Mouse (Mus musculus) hindbrain, embryonic 11.5 days (tissue): ENCODE results near the gene Tnnt2. TPM values are rescaled to one million over a fixed set of nuclear protein-coding genes. Genes with fewer than 3 reads are reported as not detected.
A peak's percentile ranks its signal among the peaks of the same experiment; 100 is the strongest.

ENCODE experiments used
- ATAC-seq: fragments of 200-750 bp; cut with Nextera tagmentation; 2 replicates; pipeline ENCODE4 v1.8.0; 2017; ENCODE audit warnings: mild to moderate bottlenecking, moderate TSS enrichment, moderate library complexity; ENCODE audit not compliant: low FRiP score
- DNase-seq: peaks from one replicate; pipeline ENCODE4 v3.0.0-alpha.2; 2015; ENCODE audit warnings: low spot score
- H3K27ac ChIP-seq: fragments of 300-500 bp; sonication (generic); 2 replicates; pipeline ENCODE4 v1.5.1; 2014; ENCODE audit warnings: mild to moderate bottlenecking, low read depth, low read length
- H3K27me3 ChIP-seq: fragments of 300-500 bp; sonication (generic); 2 replicates; pipeline ENCODE4 v1.6.1; 2014; ENCODE audit warnings: mild to moderate bottlenecking, low read length, moderate library complexity, mixed read lengths; ENCODE audit not compliant: control insufficient read depth, insufficient read depth
- H3K36me3 ChIP-seq: fragments of 300-500 bp; sonication (generic); 2 replicates; pipeline ENCODE4 v1.6.1; 2014; ENCODE audit warnings: mild to moderate bottlenecking, low read length, moderate library complexity, mixed read lengths; ENCODE audit not compliant: control insufficient read depth, insufficient read depth
- H3K4me1 ChIP-seq: fragments of 300-500 bp; sonication (generic); replicated peaks from 2 replicates; pipeline ENCODE4 v1.6.1; 2014; ENCODE audit warnings: low read length, mixed read lengths; ENCODE audit not compliant: control insufficient read depth, insufficient read depth
- H3K4me2 ChIP-seq: fragments of 300-500 bp; sonication (generic); replicated peaks from 2 replicates; pipeline ENCODE4 v1.6.1; 2014; ENCODE audit warnings: mild to moderate bottlenecking, low read depth, low read length
- H3K4me3 ChIP-seq: fragments of 300-500 bp; sonication (generic); 2 replicates; pipeline ENCODE4 v1.5.1; 2014; ENCODE audit warnings: low read depth, low read length
- H3K9ac ChIP-seq: fragments of 300-500 bp; sonication (generic); 2 replicates; pipeline ENCODE4 v1.6.1; 2014; ENCODE audit warnings: low read depth, low read length
- H3K9me3 ChIP-seq: fragments of 300-500 bp; sonication (generic); 2 replicates; pipeline ENCODE4 v1.6.1; 2016; ENCODE audit warnings: low read length; ENCODE audit not compliant: control insufficient read depth
- WGBS: fragments of 180-500 bp; shearing (Covaris S2); extraction: QIAGEN DNeasy Blood & Tissue Kit; methylation state at CpG from one replicate; pipeline ENCODE4 v1.1.7; 2014; 5-methylcytosine and 5-hydroxymethylcytosine counted together
- polyA plus RNA-seq: library from polyadenylated mRNA; unstranded; fragments of >200 nt; fragmentation: Nextera tagmentation; extraction: Ambion mirVana; gene quantifications from 2 replicates; pipeline ENCODE4 v1.2.1, GENCODE M21; 2014

Tnnt2 gene
- polyA plus RNA-seq, 1 experiment from 2014 or later, result 2.0 TPM

GRCm38 (mm10) chr1:135813071-135813470 is 23.1 kb upstream of the Tnnt2 start:
- DNase-seq (no peak), ATAC-seq (no peak)
- 61% methylated on average over 4 of the region's 4 CpGs for WGBS
- no peak overlapping the region for H3K27ac ChIP-seq
- no peak overlapping the region for H3K4me3 ChIP-seq
- H3K9ac ChIP-seq, result no peak overlapping the region
- H3K9me3 ChIP-seq, result no peaks in the 10 kb centered on the region
- peaks cover 15% of the 10 kb centered on the region for H3K27me3 ChIP-seq
- H3K36me3 ChIP-seq, result no peaks in the 10 kb centered on the region
- H3K4me2 ChIP-seq, result no peak overlapping the region
- H3K4me1 ChIP-seq, result no peaks in the 10 kb centered on the region

DNA sequence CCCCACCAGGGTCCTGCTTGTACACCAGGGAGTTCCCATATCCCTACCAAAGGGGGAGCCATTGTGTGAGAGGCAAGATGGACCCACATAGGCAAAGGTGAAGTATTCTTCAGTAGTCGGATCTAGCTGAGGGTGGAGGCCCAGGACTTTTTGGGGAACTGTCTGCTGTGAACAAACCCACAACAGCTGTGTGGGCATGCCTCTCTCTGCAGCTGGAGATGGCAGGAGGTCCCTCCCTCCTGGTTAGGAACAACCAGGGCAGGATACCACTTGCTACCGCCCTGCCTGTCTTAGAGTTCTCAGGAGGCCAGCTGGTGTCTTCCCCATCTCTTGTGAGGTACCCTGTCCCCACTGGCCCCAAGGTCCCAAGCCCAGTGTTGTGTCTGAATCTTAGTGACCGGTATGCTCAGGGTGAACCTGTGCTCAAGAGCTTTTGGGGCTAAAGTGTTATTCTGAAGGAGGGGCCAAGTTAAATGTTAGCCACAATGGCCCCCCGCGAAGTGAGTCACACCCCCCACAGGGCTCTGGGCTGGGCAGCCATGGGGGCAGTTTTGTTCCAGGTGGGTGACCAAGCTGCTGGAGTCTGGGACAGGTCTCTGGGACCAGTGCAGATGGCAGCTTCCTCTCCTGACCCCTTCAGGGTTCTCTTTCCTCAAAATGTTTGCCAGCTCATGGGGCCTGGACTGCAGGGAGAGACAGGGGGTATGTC is 22.3 kb upstream of the Tnnt2 start:
- Histone ChIP-seq H3K36me3 (no peaks in the 10 kb centered on the region), H3K4me3 (no peak overlapping the region), H3K27me3 (peaks cover 23% of the 10 kb centered on the region), H3K27ac (no peak overlapping the region), H3K4me2 (no peak overlapping the region), H3K4me1 (0 out of 2 replicates have a peak, but pooled peaks cover 2% of the 10 kb centered on the region), H3K9ac (no peak overlapping the region), H3K9me3 (no peaks in the 10 kb centered on the region)
- ATAC-seq (no peak), DNase-seq (no peak)
- 77% methylated on average over 5 of the region's 5 CpGs for WGBS

- WGBS, result 84% methylated on average over 5 of the region's 5 CpGs
- peaks cover 28% of the 10 kb centered on the region for H3K27me3 ChIP-seq
These were observed 21.6 kb upstream of the Tnnt2 start for GRCm38 (mm10) chr1:135814531-135814930.

DNA sequence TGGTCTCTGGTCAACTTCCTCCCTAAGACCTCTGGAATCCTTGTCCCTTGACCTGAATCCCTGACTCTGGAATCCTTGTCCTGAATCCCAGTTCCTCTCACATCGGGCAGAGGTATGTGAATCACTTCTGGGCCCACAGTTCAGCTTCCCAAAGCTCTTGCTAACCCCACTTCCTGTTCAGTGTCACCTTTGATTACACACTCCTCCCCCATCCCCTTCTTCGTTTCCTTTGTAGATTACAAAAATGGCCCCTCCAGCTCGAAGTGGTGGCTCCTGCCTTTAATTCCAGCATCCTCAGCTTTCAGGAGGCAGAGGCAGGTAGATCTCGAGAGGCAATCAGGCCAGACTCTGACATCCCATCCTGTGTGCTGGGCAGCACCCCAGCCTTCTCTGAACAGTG is 18.6 kb upstream of the Tnnt2 start:
- Histone ChIP-seq H3K4me3 (no peak overlapping the region), H3K4me1 (0 out of 2 replicates have a peak, but pooled peaks cover 2% of the 10 kb centered on the region), H3K27me3 (peaks cover 35% of the 10 kb centered on the region), H3K9ac (no peak overlapping the region), H3K36me3 (no peaks in the 10 kb centered on the region), H3K27ac (no peak overlapping the region), H3K9me3 (no peaks in the 10 kb centered on the region), H3K4me2 (no peak overlapping the region)
- no peak for ATAC-seq
- 77% methylated on average over 4 of the region's 4 CpGs for WGBS
- DNase-seq, result no peak

More at GRCm38 (mm10) chr1:135814531-135814930, 21.6 kb upstream of the Tnnt2 start:
- Histone ChIP-seq H3K9ac (no peak overlapping the region), H3K36me3 (no peaks in the 10 kb centered on the region), H3K9me3 (no peaks in the 10 kb centered on the region), H3K4me3 (no peak overlapping the region), H3K4me1 (0 out of 2 replicates have a peak, but pooled peaks cover 2% of the 10 kb centered on the region), H3K4me2 (no peak overlapping the region), H3K27ac (no peak overlapping the region)
- no peak for ATAC-seq
- no peak for DNase-seq

GRCm38 (mm10) chr1:135818481-135819086 is 17.6 kb upstream of the Tnnt2 start, which contains the start of gene Lad1:
Gene Lad1 (plus strand): TSS chr1:135818598.
- DNase-seq, result peak; percentile 58
- Histone ChIP-seq H3K27me3 (peaks cover 35% of the 10 kb centered on the region), H3K27ac (0 out of 2 replicates have a peak within 1 kb of the TSS, but pooled peaks have one; percentile 24), H3K36me3 (no peaks in the 10 kb centered on the region), H3K4me2 (peak within 1 kb of the TSS; percentile 99), H3K9me3 (no peaks in the 10 kb centered on the region), H3K4me3 (peak within 1 kb of the TSS; percentile 53), H3K9ac (peak within 1 kb of the TSS; percentile 64), H3K4me1 (0 out of 2 replicates have a peak, but pooled peaks cover 2% of the 10 kb centered on the region)
- WGBS, result under 1% methylated on average over 58 of the region's 63 CpGs
- ATAC-seq, result peak; percentile 67; the same call in 1 of the 2 replicates

DNA sequence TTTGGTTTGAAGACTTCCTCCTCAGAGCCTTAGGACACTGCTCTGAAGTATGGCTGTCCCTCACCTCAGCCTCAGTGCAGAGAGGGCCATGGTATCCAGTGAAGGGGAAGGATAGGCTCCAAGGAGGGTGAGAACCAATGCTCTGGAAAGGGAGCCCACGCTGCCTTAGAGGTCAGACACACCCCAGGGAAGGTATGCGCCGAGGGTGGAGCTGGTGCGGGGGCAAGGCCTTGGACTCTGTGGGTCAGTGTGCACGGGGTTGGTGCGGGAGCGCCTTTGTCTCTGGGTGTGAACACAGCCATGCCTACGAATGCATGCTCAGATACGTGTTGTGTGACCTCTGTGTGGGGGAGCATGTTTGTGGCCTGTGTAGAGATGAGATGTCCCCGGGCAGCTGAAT is 16.1 kb upstream of the Tnnt2 start:
- Histone ChIP-seq H3K36me3 (no peaks in the 10 kb centered on the region), H3K27me3 (peaks cover 35% of the 10 kb centered on the region)
- 78% methylated on average over 10 of the region's 10 CpGs for WGBS

DNA sequence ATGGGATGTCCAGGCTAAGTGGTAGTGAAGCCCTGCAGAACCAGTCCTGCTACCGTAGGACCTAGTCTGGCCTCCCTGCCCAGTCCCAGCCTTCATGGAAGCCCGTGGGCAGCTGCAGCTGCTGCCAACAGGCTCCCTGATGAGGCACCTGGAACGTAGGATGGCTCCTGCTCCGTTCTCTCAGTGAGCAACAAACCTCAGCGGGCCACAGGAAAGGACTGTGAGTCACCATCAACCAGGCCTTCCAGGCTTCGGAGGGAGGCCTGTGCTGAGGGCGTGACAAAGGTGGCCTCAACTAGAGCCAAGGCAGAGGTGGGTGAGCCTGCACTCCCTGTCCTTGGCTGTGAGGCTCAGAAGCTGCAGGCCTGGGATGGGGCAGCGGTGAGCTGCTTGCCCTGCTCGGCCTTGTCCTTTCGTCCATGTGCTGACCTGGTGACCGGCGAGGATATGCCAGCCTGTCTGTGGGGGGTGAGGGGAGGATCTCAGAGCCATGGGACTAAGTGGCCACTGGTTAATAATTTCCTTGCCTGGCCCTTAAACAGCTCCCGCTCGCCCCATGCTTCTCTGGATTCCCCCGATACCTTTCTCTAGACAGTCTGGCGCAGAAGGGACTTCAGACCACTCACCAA is 15.3 kb upstream of the Tnnt2 start:
- Histone ChIP-seq H3K9ac (no peak overlapping the region), H3K27ac (no peak overlapping the region), H3K36me3 (no peaks in the 10 kb centered on the region), H3K4me1 (0 out of 2 replicates have a peak, but pooled peaks cover 2% of the 10 kb centered on the region), H3K4me2 (no peak overlapping the region), H3K27me3 (peaks cover 35% of the 10 kb centered on the region), H3K9me3 (no peaks in the 10 kb centered on the region), H3K4me3 (no peak overlapping the region)
- WGBS, result 70% methylated on average over 16 of the region's 16 CpGs
- ATAC-seq (no peak), DNase-seq (no peak)

More for the DNA sequence above, 16.1 kb upstream of the Tnnt2 start:
- Histone ChIP-seq H3K9ac (no peak overlapping the region), H3K4me2 (no peak overlapping the region), H3K4me3 (no peak overlapping the region), H3K27ac (no peak overlapping the region), H3K9me3 (no peaks in the 10 kb centered on the region), H3K4me1 (0 out of 2 replicates have a peak, but pooled peaks cover 2% of the 10 kb centered on the region)
- ATAC-seq (no peak), DNase-seq (no peak)

- no peak overlapping the region for H3K4me2 ChIP-seq
- H3K27ac ChIP-seq, result no peak overlapping the region
- H3K27me3 ChIP-seq, result peaks cover 33% of the 10 kb centered on the region
- no peak overlapping the region for H3K9ac ChIP-seq
- DNase-seq (no peak), ATAC-seq (no peak)
- H3K36me3 ChIP-seq, result no peaks in the 10 kb centered on the region
- WGBS, result 84% methylated on average over 7 of the region's 7 CpGs
- 0 out of 2 replicates have a peak, but pooled peaks cover 2% of the 10 kb centered on the region for H3K4me1 ChIP-seq
- no peak overlapping the region for H3K4me3 ChIP-seq
- no peaks in the 10 kb centered on the region for H3K9me3 ChIP-seq
These were observed 14.4 kb upstream of the Tnnt2 start for GRCm38 (mm10) chr1:135821780-135822179.
